Mouse (Mus musculus) limb, embryonic 11.5 days (tissue): ENCODE data around the gene Osgin1. TPM values are rescaled to one million over a fixed set of nuclear protein-coding genes. Genes with fewer than 3 reads are reported as not detected.

Source experiments
- ATAC-seq: fragments of 200-750 bp; cut with Nextera tagmentation; 2 replicates; pipeline ENCODE4 v1.8.0; 2017; ENCODE audit warnings: low read depth; ENCODE audit not compliant: insufficient number of reproducible peaks, low FRiP score, low TSS enrichment
- DNase-seq: peaks from one replicate; pipeline ENCODE4 v3.0.0-alpha.2; 2015; ENCODE audit warnings: low spot score
- H3K27ac ChIP-seq: fragments of 300-500 bp; sonication (generic); replicated peaks from 2 replicates; pipeline ENCODE4 v1.5.1; 2014; ENCODE audit warnings: low read depth, mild to moderate bottlenecking, low read length
- H3K27me3 ChIP-seq: fragments of 300-500 bp; sonication (generic); 2 replicates; pipeline ENCODE4 v1.6.1; 2014; ENCODE audit warnings: mild to moderate bottlenecking, low read length, mixed read lengths; ENCODE audit not compliant: control insufficient read depth, insufficient read depth
- H3K36me3 ChIP-seq: fragments of 300-500 bp; sonication (generic); 2 replicates; pipeline ENCODE4 v1.6.1; 2014; ENCODE audit warnings: mild to moderate bottlenecking, low read length, moderate library complexity, mixed read lengths; ENCODE audit not compliant: control insufficient read depth, insufficient read depth
- H3K4me1 ChIP-seq: fragments of 300-500 bp; sonication (generic); 2 replicates; pipeline ENCODE4 v1.6.1; 2014; ENCODE audit warnings: low read length, mixed read lengths; ENCODE audit not compliant: control insufficient read depth, insufficient read depth
- H3K4me2 ChIP-seq: fragments of 300-500 bp; sonication (generic); 2 replicates; pipeline ENCODE4 v1.6.1; 2014; ENCODE audit warnings: low read depth, mild to moderate bottlenecking, moderate library complexity; ENCODE audit not compliant: severe bottlenecking
- H3K4me3 ChIP-seq: fragments of 300-500 bp; sonication (generic); 2 replicates; pipeline ENCODE4 v1.5.1; 2014; ENCODE audit warnings: low read depth, low read length
- H3K9ac ChIP-seq: fragments of 300-500 bp; sonication (generic); 2 replicates; pipeline ENCODE4 v1.6.1; 2014; ENCODE audit warnings: mild to moderate bottlenecking, low read length
- H3K9me3 ChIP-seq: fragments of 300-500 bp; sonication (generic); 2 replicates; pipeline ENCODE4 v1.6.1; 2016; ENCODE audit warnings: low read length; ENCODE audit not compliant: control insufficient read depth
- WGBS: fragments of 180-500 bp; shearing (Covaris S2); extraction: QIAGEN DNeasy Blood & Tissue Kit; methylation state at CpG from one replicate; pipeline ENCODE4 v1.1.7; 2014; 5-methylcytosine and 5-hydroxymethylcytosine counted together
- polyA plus RNA-seq: library from polyadenylated mRNA; unstranded; fragments of >200 nt; fragmentation: Nextera tagmentation; extraction: Ambion mirVana; gene quantifications from 2 replicates; pipeline ENCODE4 v1.2.1, GENCODE M21; 2014

The Osgin1 gene
- polyA plus RNA-seq, 1 experiment from 2014 or later, result 0.37 TPM

GRCm38 (mm10) chr8:119413605-119414004 lies 20.3 kb upstream of the Osgin1 start:
- Histone ChIP-seq H3K9ac (no peak overlapping the region), H3K9me3 (no peaks in the 10 kb centered on the region), H3K4me2 (no peak overlapping the region), H3K4me3 (no peak overlapping the region), H3K27me3 (no peaks in the 10 kb centered on the region), H3K36me3 (no peaks in the 10 kb centered on the region; the same call in 1 of the 2 replicates), H3K4me1 (no peaks in the 10 kb centered on the region), H3K27ac (no peak overlapping the region)
- WGBS, result 83% methylated on average over 10 of the region's 10 CpGs
- DNase-seq (no peak), ATAC-seq (no peak)

GRCm38 (mm10) chr8:119420318-119420717 lies 13.6 kb upstream of the Osgin1 start:
- Histone ChIP-seq H3K4me3 (no peak overlapping the region), H3K36me3 (no peaks in the 10 kb centered on the region), H3K9ac (no peak overlapping the region), H3K9me3 (no peaks in the 10 kb centered on the region), H3K27me3 (no peaks in the 10 kb centered on the region), H3K4me1 (no peaks in the 10 kb centered on the region), H3K27ac (no peak overlapping the region), H3K4me2 (no peak overlapping the region)
- DNase-seq (no peak), ATAC-seq (no peak)
- WGBS, result 76% methylated on average over 7 of the region's 7 CpGs

GRCm38 (mm10) chr8:119421603-119422122 lies 12.3 kb upstream of the Osgin1 start:
- Histone ChIP-seq H3K36me3 (no peaks in the 10 kb centered on the region), H3K4me1 (no peaks in the 10 kb centered on the region), H3K27ac (no peak overlapping the region), H3K4me3 (no peak overlapping the region), H3K9me3 (no peaks in the 10 kb centered on the region), H3K4me2 (no peak overlapping the region), H3K27me3 (no peaks in the 10 kb centered on the region), H3K9ac (no peak overlapping the region)
- WGBS, result 70% methylated on average over 9 of the region's 9 CpGs
- DNase-seq, result no peak
- ATAC-seq, result no peak

GRCm38 (mm10) chr8:119422123-119422711 lies 11.7 kb upstream of the Osgin1 start:
- H3K4me3 ChIP-seq, result no peak overlapping the region
- DNase-seq (no peak), ATAC-seq (no peak)
- H3K27ac ChIP-seq, result no peak overlapping the region
- no peak overlapping the region for H3K9ac ChIP-seq
- no peaks in the 10 kb centered on the region for H3K36me3 ChIP-seq
- H3K27me3 ChIP-seq, result no peaks in the 10 kb centered on the region
- H3K4me2 ChIP-seq, result no peak overlapping the region
- H3K9me3 ChIP-seq, result no peaks in the 10 kb centered on the region
- 75% methylated on average over 9 of the region's 9 CpGs for WGBS
- no peaks in the 10 kb centered on the region for H3K4me1 ChIP-seq

GRCm38 (mm10) chr8:119423631-119424141 lies 10.2 kb upstream of the Osgin1 start:
- Histone ChIP-seq H3K27ac (no peak overlapping the region; the same call in 1 of the 2 replicates), H3K36me3 (no peaks in the 10 kb centered on the region), H3K4me1 (no peaks in the 10 kb centered on the region), H3K4me2 (no peak overlapping the region), H3K27me3 (no peaks in the 10 kb centered on the region), H3K9me3 (no peaks in the 10 kb centered on the region), H3K9ac (no peak overlapping the region), H3K4me3 (no peak overlapping the region)
- ATAC-seq, result no peak
- WGBS, result 59% methylated on average over 9 of the region's 9 CpGs
- no peak for DNase-seq

GRCm38 (mm10) chr8:119424199-119424733 lies 9.7 kb upstream of the Osgin1 start:
- no peak overlapping the region for H3K9ac ChIP-seq
- H3K4me3 ChIP-seq, result no peak overlapping the region
- H3K4me1 ChIP-seq, result no peaks in the 10 kb centered on the region
- ATAC-seq (no peak), DNase-seq (no peak)
- no peak overlapping the region; the same call in 1 of the 2 replicates for H3K27ac ChIP-seq
- no peaks in the 10 kb centered on the region for H3K9me3 ChIP-seq
- H3K4me2 ChIP-seq, result no peak overlapping the region
- WGBS, result 89% methylated on average over 10 of the region's 10 CpGs
- H3K27me3 ChIP-seq, result no peaks in the 10 kb centered on the region
- no peaks in the 10 kb centered on the region for H3K36me3 ChIP-seq

- no peak overlapping the region for H3K27ac ChIP-seq
- H3K36me3 ChIP-seq, result no peaks in the 10 kb centered on the region
- H3K4me2 ChIP-seq, result no peak overlapping the region
- no peak overlapping the region for H3K4me3 ChIP-seq
- H3K27me3 ChIP-seq, result no peaks in the 10 kb centered on the region
- no peaks in the 10 kb centered on the region for H3K9me3 ChIP-seq
- DNase-seq (no peak), ATAC-seq (no peak)
- H3K9ac ChIP-seq, result no peak overlapping the region
- WGBS, result 80% methylated on average over 10 of the region's 10 CpGs
- H3K4me1 ChIP-seq, result no peaks in the 10 kb centered on the region
Measured at GRCm38 (mm10) chr8:119424740-119425139, 9.2 kb upstream of the Osgin1 start.

GRCm38 (mm10) chr8:119425533-119425932 lies 8.4 kb upstream of the Osgin1 start:
- Histone ChIP-seq H3K27me3 (no peaks in the 10 kb centered on the region), H3K36me3 (no peaks in the 10 kb centered on the region), H3K4me1 (no peaks in the 10 kb centered on the region), H3K4me3 (no peak overlapping the region), H3K9ac (no peak overlapping the region), H3K27ac (no peak overlapping the region), H3K9me3 (no peaks in the 10 kb centered on the region), H3K4me2 (no peak overlapping the region)
- WGBS, result 91% methylated on average over 10 of the region's 10 CpGs
- DNase-seq, result no peak
- ATAC-seq, result no peak
